Mouse (Mus musculus) heart, adult 2 months (tissue): ENCODE data around the gene Hip1r.
A peak's percentile ranks its signal among the peaks of the same experiment; 100 is the strongest.

Experiments
- CTCF ChIP-seq: fragments of 200-600 bp; IDR thresholded peaks from 2 replicates; pipeline ENCODE4 v1.8.1; 2022; ENCODE audit warnings: antibody characterized with exemption, mild to moderate bottlenecking, moderate library complexity
- EP300 ChIP-seq: fragments of 200-500 bp; IDR thresholded peaks from 2 replicates; pipeline ENCODE4 v1.6.1; 2011; ENCODE audit warnings: low read depth, low read length, control low read depth; ENCODE audit not compliant: insufficient read depth

DNA sequence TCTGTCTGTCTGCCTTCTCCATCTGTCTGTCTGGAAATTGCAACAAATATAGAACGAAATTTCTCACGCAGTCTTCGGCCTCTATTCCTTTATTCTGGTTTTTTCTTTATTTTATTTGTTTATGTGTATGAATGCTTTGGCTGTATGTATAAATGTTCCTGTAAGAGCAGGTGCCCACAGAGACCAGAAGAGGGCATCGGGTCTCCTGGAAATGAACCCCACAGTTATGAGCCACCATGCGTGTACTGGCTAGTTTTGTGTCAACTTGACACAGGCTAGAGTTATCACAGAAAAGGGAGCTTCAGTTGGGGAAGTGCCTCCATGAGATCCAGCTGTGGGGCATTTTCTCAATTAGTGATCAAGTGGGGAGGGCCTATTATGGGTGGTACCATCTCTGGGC, 70.6 kb downstream of the Hip1r start:
- TF ChIP-seq CTCF (peak; percentile 37), EP300 (no peak)
